Mouse (Mus musculus) C2C12 (cell line): ENCODE measurements around the gene Efna3. TPM values are rescaled to one million over a fixed set of nuclear protein-coding genes. Genes with fewer than 3 reads are reported as not detected.

ENCODE experiments used
- H3K27me3 ChIP-seq: one replicate; pipeline ENCODE4 v1.6.1; 2011; ENCODE audit not compliant: control insufficient read depth, insufficient read depth, insufficient read length
- H3K36me3 ChIP-seq: one replicate; pipeline ENCODE4 v1.6.1; 2011; ENCODE audit not compliant: control insufficient read depth, insufficient read depth
- H3K4me3 ChIP-seq: one replicate; pipeline ENCODE4 v1.5.1; 2011; ENCODE audit warnings: mild to moderate bottlenecking, control low read depth; ENCODE audit not compliant: poor library complexity, insufficient read depth, severe bottlenecking
- H3K79me2 ChIP-seq: one replicate; pipeline ENCODE4 v1.6.1; 2011; ENCODE audit not compliant: control insufficient read depth, insufficient read depth
- H3K79me3 ChIP-seq: one replicate; pipeline ENCODE4 v1.6.1; 2011; ENCODE audit warnings: low read depth, control low read depth
- H3ac ChIP-seq: one replicate; pipeline ENCODE3; 2011; ENCODE audit warnings: low read depth; ENCODE audit not compliant: control insufficient read depth, insufficient read length
- CEBPB ChIP-seq: IDR thresholded peaks from one replicate; pipeline ENCODE4 v1.6.1; 2011; ENCODE audit warnings: low read depth, mild to moderate bottlenecking, control low read depth, moderate library complexity
- CTCF ChIP-seq: IDR thresholded peaks from one replicate; pipeline ENCODE4 v1.5.1; 2011; ENCODE audit not compliant: control insufficient read depth, insufficient read depth, insufficient read length
- FOSL1 ChIP-seq: IDR thresholded peaks from one replicate; pipeline ENCODE4 v1.8.0; 2011; ENCODE audit warnings: mild to moderate bottlenecking, low read length; ENCODE audit not compliant: poor library complexity, insufficient read depth, severe bottlenecking
- MAX ChIP-seq: IDR thresholded peaks from one replicate; pipeline ENCODE4 v1.6.1; 2011; ENCODE audit warnings: mild to moderate bottlenecking, control low read depth
- MYOD1 ChIP-seq: IDR thresholded peaks from one replicate; pipeline ENCODE4 v1.6.1; 2011; ENCODE audit warnings: low read depth; ENCODE audit not compliant: control insufficient read depth, insufficient read length
- MYOG ChIP-seq: IDR thresholded peaks from one replicate; pipeline ENCODE4 v1.6.1; 2011; ENCODE audit not compliant: control insufficient read depth, insufficient read length; ENCODE audit errors: extremely low read depth
- USF1 ChIP-seq: IDR thresholded peaks from one replicate; pipeline ENCODE4 v1.6.1; 2011; ENCODE audit warnings: low read depth, mild to moderate bottlenecking, control low read depth, moderate library complexity
- polyA plus RNA-seq: library from polyadenylated mRNA; unstranded; fragments of >200 nt; fragmentation: generic; extraction: Trizol; gene quantifications from one replicate; pipeline ENCODE4 v1.2.1, GENCODE M21; 2012; ENCODE audit warnings: missing spikeins

Efna3 gene
- polyA plus RNA-seq, 1 experiment = 2.9 TPM

- H3ac ChIP-seq = no peak overlapping the region
- H3K27me3 ChIP-seq = peaks cover 5% of the 10 kb centered on the region
- no peak for TF ChIP-seq MYOD1
- peak; percentile 38 for TF ChIP-seq MAX
- no peaks in the 10 kb centered on the region for H3K79me2 ChIP-seq
- H3K4me3 ChIP-seq = no peak overlapping the region
- no peaks in the 10 kb centered on the region for H3K79me3 ChIP-seq
- no peaks in the 10 kb centered on the region for H3K36me3 ChIP-seq
Measured at GRCm38 (mm10) chr3:89288503-89288928, 34.2 kb downstream of the Efna3 start.

GRCm38 (mm10) chr3:89287286-89287685, 35.5 kb downstream of the Efna3 start:
- H3ac ChIP-seq = no peak overlapping the region
- no peaks in the 10 kb centered on the region for H3K79me3 ChIP-seq
- no peaks in the 10 kb centered on the region for H3K36me3 ChIP-seq
- H3K27me3 ChIP-seq = peaks cover 5% of the 10 kb centered on the region
- TF ChIP-seq MYOG = no peak
- no peak for TF ChIP-seq USF1
- TF ChIP-seq CEBPB = no peak
- TF ChIP-seq FOSL1 = no peak
- TF ChIP-seq MAX = no peak
- no peak for TF ChIP-seq MYOD1
- no peak for TF ChIP-seq CTCF
- no peak overlapping the region for H3K4me3 ChIP-seq
- no peaks in the 10 kb centered on the region for H3K79me2 ChIP-seq

- Histone ChIP-seq H3K79me2 (no peaks in the 10 kb centered on the region), H3K36me3 (no peaks in the 10 kb centered on the region), H3ac (no peak overlapping the region), H3K27me3 (peaks cover 5% of the 10 kb centered on the region), H3K4me3 (no peak overlapping the region), H3K79me3 (no peaks in the 10 kb centered on the region)
- TF ChIP-seq CEBPB (no peak), MYOG (no peak), USF1 (no peak), MAX (no peak), MYOD1 (no peak), FOSL1 (no peak), CTCF (no peak)
Measured at GRCm38 (mm10) chr3:89285526-89285925, 37.2 kb downstream of the Efna3 start.

- H3K4me3 ChIP-seq = no peak overlapping the region
- no peaks in the 10 kb centered on the region for H3K36me3 ChIP-seq
- H3K79me3 ChIP-seq = no peaks in the 10 kb centered on the region
- H3K27me3 ChIP-seq = peaks cover 5% of the 10 kb centered on the region
- H3ac ChIP-seq = no peak overlapping the region
- TF ChIP-seq FOSL1 = no peak
- TF ChIP-seq MYOD1 = no peak
- no peak for TF ChIP-seq USF1
- no peak for TF ChIP-seq MAX
- H3K79me2 ChIP-seq = peaks cover under 1% of the 10 kb centered on the region
Measured at GRCm38 (mm10) chr3:89284261-89284660, 38.5 kb downstream of the Efna3 start.

- Histone ChIP-seq H3ac (no peak overlapping the region), H3K4me3 (no peak overlapping the region), H3K27me3 (peaks cover 5% of the 10 kb centered on the region), H3K79me2 (peaks cover 19% of the 10 kb centered on the region), H3K36me3 (no peaks in the 10 kb centered on the region), H3K79me3 (peaks cover 7% of the 10 kb centered on the region)
- TF ChIP-seq FOSL1 (no peak), MAX (no peak)
Measured at GRCm38 (mm10) chr3:89282291-89282643, 40.5 kb downstream of the Efna3 start.

- no peak overlapping the region for H3ac ChIP-seq
- H3K4me3 ChIP-seq = no peak overlapping the region
- H3K36me3 ChIP-seq = no peaks in the 10 kb centered on the region
- H3K27me3 ChIP-seq = peaks cover 5% of the 10 kb centered on the region
- H3K79me2 ChIP-seq = peaks cover 25% of the 10 kb centered on the region
- H3K79me3 ChIP-seq = peaks cover 12% of the 10 kb centered on the region
- TF ChIP-seq MAX (no peak), USF1 (no peak), CTCF (peak; percentile 92), CEBPB (no peak)
Measured at GRCm38 (mm10) chr3:89281579-89282290, 41.0 kb downstream of the Efna3 start.
